Mouse (Mus musculus) small intestine, adult 2 months (tissue): ENCODE measurements around the gene Tead1.

Experiments used
- CTCF ChIP-seq: fragments of 200-500 bp; IDR thresholded peaks from 2 replicates; pipeline ENCODE4 v1.5.1; 2012; ENCODE audit warnings: low read depth, mild to moderate bottlenecking, control low read depth, inconsistent platforms, low read length, moderate library complexity, mixed read lengths; ENCODE audit not compliant: insufficient replicate concordance, insufficient read length; ENCODE audit errors: extremely low read depth
- POLR2A ChIP-seq: fragments of 200-500 bp; IDR thresholded peaks from 2 replicates; pipeline ENCODE4 v1.6.1; 2012; ENCODE audit warnings: low read depth, mild to moderate bottlenecking, control low read depth, inconsistent platforms, low read length, moderate library complexity

GRCm38 (mm10) chr7:112813163-112813562, 134.0 kb downstream of the Tead1 start:
- TF ChIP-seq CTCF: no peak
- no peak for TF ChIP-seq POLR2A
